Mouse (Mus musculus): Measurements from ENCODE around the gene Dnajc15. TPM values are rescaled to one million over a fixed set of nuclear protein-coding genes. Genes with fewer than 3 reads are reported as not detected.

The Dnajc15 gene
- polyA plus RNA-seq (2015; fragmentation: Illumina TruSeq; extraction: RNeasy Lipid Tissue Mini Kit (QIAGEN cat#74804); ENCODE audit: insufficient read depth, low replicate concordance) = 69.7 TPM

GRCm38 (mm10) chr14:77874304-77875241 lies at the start of gene Dnajc15:
TSS of gene Dnajc15 (minus strand) at chr14:77875125.

DNA sequence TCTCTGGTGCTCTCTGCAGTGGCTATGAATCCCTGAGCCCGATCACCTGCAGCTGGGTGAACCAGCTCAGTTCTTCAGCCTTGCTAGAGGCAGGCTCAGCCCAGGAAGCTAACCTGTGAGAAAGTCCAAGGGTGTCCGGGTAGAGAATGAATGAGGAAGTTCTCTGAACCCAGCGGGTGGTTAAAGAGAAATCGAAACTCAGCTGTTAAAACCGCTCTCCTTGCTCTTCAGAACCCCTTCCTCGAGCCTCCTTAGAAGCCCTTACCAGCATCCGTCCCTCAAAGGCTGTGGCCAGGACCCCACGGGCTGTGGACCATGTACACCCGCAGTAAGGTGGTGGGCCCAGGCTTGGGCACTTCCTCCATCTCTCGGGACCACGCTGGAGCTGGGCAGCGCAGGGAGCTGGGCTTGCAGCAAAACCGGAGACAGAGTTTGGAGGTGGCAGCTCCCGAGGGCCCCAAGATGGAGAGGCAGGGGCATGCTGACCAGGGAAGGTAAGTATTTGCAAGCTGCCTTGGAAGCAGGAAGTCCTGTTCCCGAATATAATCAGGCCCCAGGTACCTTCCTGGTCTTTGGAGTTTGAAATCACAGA lies 29.3 kb upstream of the Dnajc15 start, which contains the start of gene Epsti1:
Gene Epsti1, plus strand, starts transcription at position 69 of the 592 bp plus-strand sequence.

Other genes starting within 250 kb of the Dnajc15 start
- gene Epsti1, start 29.1 kb upstream of the Dnajc15 start, polyA plus RNA-seq (2015; fragmentation: Illumina TruSeq; extraction: RNeasy Lipid Tissue Mini Kit (QIAGEN cat#74804); ENCODE audit: insufficient read depth, low replicate concordance) = 165 TPM
- gene Fam216b, start 213.9 kb upstream of the Dnajc15 start, polyA plus RNA-seq (2015; fragmentation: Illumina TruSeq; extraction: RNeasy Lipid Tissue Mini Kit (QIAGEN cat#74804); ENCODE audit: insufficient read depth, low replicate concordance) = not detected

All from spleen, adult 10 weeks (tissue).